Mouse (Mus musculus) cerebellum, postnatal 14 days (tissue): ENCODE data around the gene Ccdc14.
A peak's percentile ranks its signal among the peaks of the same experiment; 100 is the strongest.
"Not testable (repeated sequence)": the region's sequence is repeated elsewhere in the genome, so short reads cannot be mapped to it uniquely, and the experiment has no call there.

Source experiments
- DNase-seq, 2 experiments: peaks; one replicate each; pipeline ENCODE4 v3.0.0; 2021; ENCODE audit warnings: mixed read lengths in 2 of 2

Gene Ccdc14

DNA sequence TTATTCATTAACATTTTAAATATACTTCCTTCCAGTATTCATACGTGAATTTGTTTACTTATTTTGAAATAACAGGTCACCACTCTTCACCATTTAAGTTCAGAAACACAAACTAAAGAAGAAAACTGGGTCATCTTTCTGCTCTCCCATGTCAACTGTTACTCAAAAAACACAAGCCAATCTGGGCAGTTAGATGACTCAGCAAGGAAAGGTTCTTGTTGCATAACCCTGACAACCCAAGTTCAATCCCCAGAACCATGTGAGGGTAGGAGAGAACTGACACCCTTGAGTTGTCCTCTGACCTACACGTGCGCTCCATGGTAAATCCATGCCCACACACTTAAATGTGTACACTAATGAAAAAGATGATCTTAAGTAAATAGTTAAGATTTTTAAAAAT is 34.7 kb downstream of the Ccdc14 start:
- no peak for DNase-seq

- not testable (repeated sequence) for DNase-seq
Measured at GRCm38 (mm10) chr16:34728610-34729009, 38.2 kb downstream of the Ccdc14 start.

DNA sequence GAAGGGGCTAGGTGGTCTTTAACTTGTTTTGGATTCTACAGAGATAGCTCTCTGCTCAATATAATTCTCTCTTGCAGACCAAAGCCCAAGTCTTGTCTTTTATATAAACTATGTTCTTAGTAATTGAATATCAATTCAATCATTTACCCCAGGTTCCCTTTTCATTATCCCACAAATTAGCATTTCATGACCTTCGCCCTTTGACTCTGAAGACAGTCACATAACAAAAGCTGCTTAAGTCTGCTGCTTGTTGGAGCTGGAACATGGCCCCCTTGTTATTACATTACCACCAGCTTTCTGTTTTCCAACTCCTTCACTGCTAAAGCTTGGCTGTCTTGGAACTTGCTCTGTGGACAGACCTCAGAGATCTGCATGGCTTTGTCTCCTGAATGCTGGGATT is 39.0 kb downstream of the Ccdc14 start:
- no peak for DNase-seq

DNA sequence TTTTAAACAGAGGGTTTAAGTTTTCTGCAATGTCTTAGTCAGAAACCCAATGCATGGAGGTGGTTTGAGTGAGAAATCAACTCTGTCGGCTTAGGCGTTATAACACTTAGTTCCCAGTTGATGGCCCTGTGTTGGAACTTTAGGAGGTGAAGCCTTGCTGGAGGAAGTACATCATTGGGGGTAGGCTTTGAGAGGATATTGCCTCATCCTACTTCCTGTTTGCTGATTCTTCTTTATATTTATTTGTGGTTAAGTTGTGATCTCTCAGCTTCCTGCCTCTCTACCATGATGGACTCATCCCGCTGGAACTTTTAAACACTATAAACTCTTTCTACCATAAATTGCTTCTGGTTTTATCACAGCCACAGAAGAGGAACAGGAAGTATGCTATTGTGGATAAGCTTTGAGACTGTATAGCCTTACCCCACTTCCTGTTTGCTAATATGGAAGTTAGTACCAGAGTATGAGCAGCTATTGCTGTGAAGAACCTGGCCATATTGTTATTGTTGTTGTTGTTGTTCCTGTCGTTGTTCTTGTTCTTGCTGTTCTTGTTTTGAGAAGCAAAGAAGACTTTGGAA is 48.3 kb downstream of the Ccdc14 start:
- no peak for DNase-seq

- DNase-seq = no peak
Measured at GRCm38 (mm10) chr16:34742930-34743329, 52.5 kb downstream of the Ccdc14 start.

GRCm38 (mm10) chr16:34745065-34745585 is 54.7 kb downstream of the Ccdc14 start, which contains the start of gene Mylk:
Gene Mylk (plus strand): TSS chr16:34745210.
- peak; percentile 81 to 87 for DNase-seq

DNA sequence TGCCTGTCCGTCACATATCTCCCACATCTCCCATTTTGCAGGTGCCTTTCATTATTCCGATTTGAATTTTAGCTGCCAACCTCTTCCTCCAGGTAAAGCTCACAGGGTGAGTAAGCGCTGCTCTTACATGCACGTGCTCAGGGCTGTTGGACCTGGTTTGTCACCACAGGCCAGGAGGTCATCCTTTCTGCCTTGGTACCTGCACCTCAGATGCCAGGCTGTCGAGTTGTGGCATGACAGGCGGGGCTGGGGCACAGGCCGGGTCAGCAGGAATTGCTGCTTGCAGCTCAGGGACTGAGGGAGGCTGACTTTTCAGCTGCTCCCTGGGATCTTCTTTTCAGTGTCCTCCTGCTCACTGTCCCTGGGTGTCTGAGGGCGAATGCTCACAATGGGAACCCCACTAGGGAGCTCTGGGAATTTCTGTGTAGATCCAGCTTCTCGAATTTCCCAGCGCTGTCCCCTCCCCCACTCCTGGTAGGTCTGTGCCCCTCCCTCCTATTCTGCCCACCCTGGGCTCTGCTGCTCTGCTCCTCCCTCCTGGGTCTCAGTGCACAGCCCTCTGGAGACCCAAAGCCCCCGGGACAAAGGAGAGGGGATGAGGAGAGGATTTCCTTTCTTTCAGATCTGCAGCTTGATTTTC is 57.8 kb downstream of the Ccdc14 start:
- DNase-seq = no peak

- DNase-seq = no peak
Measured at GRCm38 (mm10) chr16:34749536-34749935, 59.1 kb downstream of the Ccdc14 start.

- DNase-seq = no peak
Measured at GRCm38 (mm10) chr16:34752026-34752425, 61.6 kb downstream of the Ccdc14 start.

DNA sequence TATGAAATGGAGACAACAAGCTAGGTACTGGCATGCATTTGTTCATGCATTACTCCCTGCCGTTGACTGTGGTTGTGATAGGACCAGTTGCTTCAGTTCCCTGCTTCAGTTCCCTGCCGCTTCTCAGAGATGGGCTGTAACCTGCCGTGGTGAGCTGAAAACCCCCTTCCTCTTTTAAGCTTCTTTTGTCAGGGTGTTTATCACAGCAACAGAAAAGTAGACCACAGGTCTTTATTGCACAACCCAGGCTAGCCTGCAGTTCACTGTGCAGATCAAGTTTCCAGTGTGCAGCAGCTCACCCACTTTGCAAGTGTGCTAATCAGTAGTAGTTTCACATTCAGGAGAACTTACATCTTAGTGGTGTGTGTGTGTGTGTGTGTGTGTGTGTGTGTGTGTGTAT is 62.6 kb downstream of the Ccdc14 start:
- DNase-seq = no peak

GRCm38 (mm10) chr16:34756991-34757390 is 66.6 kb downstream of the Ccdc14 start:
- no peak for DNase-seq

DNA sequence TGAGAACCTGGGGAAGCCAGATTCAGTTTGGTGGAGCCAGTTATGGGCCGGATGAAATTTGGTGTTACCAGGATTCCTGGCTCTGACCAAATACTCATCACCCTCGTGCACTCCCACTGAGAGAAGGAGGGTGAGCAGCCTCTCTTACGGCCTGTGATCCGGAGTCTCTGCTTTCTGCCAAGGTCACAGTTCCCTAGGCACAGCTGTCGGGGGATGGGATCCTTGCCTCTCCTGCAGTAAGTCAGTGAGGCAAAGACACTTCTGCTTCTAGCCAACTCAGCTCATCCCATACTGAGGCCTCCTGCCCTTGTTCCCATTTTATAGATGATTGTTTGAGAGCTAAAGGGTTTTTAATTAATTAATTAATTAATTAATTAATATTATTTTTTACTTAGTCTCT is 67.8 kb downstream of the Ccdc14 start:
- DNase-seq = no peak

- DNase-seq = no peak
Measured at GRCm38 (mm10) chr16:34763959-34764591, 73.7 kb downstream of the Ccdc14 start.

GRCm38 (mm10) chr16:34765666-34766065 is 75.2 kb downstream of the Ccdc14 start:
- DNase-seq = no peak

DNA sequence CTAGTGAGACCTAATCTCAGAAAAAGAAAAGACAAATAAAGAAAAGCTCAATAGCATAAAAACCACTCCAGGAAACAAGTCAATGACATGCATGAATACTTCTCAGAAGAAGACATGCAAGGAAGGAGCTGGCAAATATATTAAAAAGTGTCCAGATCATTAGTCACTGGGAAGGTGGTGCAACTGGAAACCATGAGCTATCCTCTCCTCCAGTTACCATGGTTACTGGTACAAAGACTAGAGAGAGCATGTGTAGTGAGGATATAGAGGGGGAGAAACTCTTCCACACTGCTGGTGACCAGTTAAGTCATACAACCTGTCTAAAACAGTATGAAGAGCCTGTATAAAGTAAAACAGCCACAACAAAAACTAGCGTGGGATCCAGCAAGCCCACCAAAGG is 75.8 kb downstream of the Ccdc14 start:
- DNase-seq = no peak

DNA sequence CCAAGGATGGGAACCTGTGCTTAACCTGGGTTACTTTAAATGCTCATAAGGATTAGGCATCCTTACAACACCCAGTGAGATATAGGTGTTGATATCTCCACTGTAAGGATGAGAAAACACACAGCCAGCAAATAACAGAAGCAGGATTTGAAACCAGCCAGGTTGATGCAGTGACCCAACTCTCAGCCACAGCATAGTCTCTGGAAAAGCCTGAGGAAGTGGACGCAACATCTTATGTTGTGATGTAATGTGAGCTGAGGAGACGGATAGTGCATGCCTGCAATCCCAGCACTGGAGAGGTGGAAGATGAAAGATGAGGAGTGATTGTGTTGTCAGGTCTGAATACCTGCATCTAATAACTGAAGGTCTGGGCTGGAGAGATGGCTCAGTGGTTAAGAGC is 77.0 kb downstream of the Ccdc14 start:
- no peak for DNase-seq

GRCm38 (mm10) chr16:34768436-34768835 is 78.0 kb downstream of the Ccdc14 start:
- peak; percentile 38 to 52 for DNase-seq

GRCm38 (mm10) chr16:34770127-34770526 is 79.7 kb downstream of the Ccdc14 start:
- DNase-seq = no peak

DNA sequence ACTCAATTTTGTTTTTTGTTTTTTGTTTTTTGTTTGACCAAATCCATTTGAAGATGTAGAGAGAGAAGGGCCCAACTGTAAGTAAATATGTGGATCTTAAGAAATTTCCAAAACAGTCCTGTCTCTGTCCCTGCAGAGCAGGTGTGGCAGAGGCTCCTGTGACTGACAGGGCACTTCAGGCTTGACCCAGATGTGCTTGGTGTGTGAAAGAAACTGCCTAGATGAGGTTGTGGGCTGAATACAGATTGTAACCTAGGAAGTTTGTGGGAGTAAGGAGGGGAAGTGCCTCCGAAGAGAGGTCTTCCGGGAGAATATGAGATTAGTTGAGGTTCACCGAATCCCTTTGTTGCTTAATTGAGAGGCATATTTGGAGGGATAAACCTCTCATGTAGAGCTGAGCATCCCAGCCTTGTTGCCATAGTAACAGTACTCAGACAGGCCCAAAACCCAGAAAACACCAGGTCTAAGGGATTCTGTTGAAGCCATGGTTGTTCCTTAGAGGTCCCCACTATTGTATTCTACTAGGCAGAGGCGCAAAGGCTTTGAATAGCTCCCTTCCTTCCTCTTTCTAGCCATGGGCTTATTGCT is 82.1 kb downstream of the Ccdc14 start:
- no peak for DNase-seq
